Mouse (Mus musculus) embryonic facial prominence, embryonic 15.5 days (tissue): ENCODE results near the gene Prss57. TPM values are rescaled to one million over a fixed set of nuclear protein-coding genes. Genes with fewer than 3 reads are reported as not detected.
A peak's percentile ranks its signal among the peaks of the same experiment; 100 is the strongest.

Source experiments
- ATAC-seq: fragments of 200-750 bp; cut with Nextera tagmentation; 2 replicates; pipeline ENCODE4 v1.8.0; 2017; ENCODE audit warnings: low read depth, moderate TSS enrichment; ENCODE audit not compliant: insufficient number of reproducible peaks, low FRiP score, low TSS enrichment
- H3K27ac ChIP-seq: fragments of 300-500 bp; sonication (generic); replicated peaks from 2 replicates; pipeline ENCODE4 v1.5.1; 2015; ENCODE audit warnings: mild to moderate bottlenecking, inconsistent platforms
- H3K27me3 ChIP-seq: fragments of 300-500 bp; sonication (generic); 2 replicates; pipeline ENCODE4 v1.6.1; 2015; ENCODE audit warnings: inconsistent platforms
- H3K36me3 ChIP-seq: fragments of 300-500 bp; sonication (generic); 2 replicates; pipeline ENCODE4 v1.6.1; 2015; ENCODE audit warnings: mild to moderate bottlenecking, inconsistent platforms
- H3K4me1 ChIP-seq: fragments of 300-500 bp; sonication (generic); 2 replicates; pipeline ENCODE4 v1.6.1; 2015; ENCODE audit warnings: inconsistent platforms
- H3K4me2 ChIP-seq: fragments of 300-500 bp; sonication (generic); replicated peaks from 2 replicates; pipeline ENCODE4 v1.6.1; 2015; ENCODE audit warnings: mild to moderate bottlenecking, inconsistent platforms
- H3K4me3 ChIP-seq: fragments of 300-500 bp; sonication (generic); replicated peaks from 2 replicates; pipeline ENCODE4 v1.5.1; 2015; ENCODE audit warnings: mild to moderate bottlenecking, inconsistent platforms
- H3K9ac ChIP-seq: fragments of 300-500 bp; sonication (generic); 2 replicates; pipeline ENCODE4 v1.6.1; 2015; ENCODE audit warnings: inconsistent platforms
- H3K9me3 ChIP-seq: fragments of 300-500 bp; sonication (generic); replicated peaks from 2 replicates; pipeline ENCODE4 v1.6.1; 2016; ENCODE audit warnings: inconsistent platforms
- WGBS: fragments of 180-500 bp; shearing (Covaris S2); methylation state at CpG from one replicate; pipeline ENCODE4 v1.1.7; 2015; 5-methylcytosine and 5-hydroxymethylcytosine counted together
- polyA plus RNA-seq: library from polyadenylated mRNA; unstranded; fragments of >200 nt; fragmentation: Nextera tagmentation; extraction: Ambion mirVana; gene quantifications from 2 replicates; pipeline ENCODE4 v1.2.1, GENCODE M21; 2015

Prss57 gene
- polyA plus RNA-seq, 1 experiment from 2014 or later = not detected

DNA sequence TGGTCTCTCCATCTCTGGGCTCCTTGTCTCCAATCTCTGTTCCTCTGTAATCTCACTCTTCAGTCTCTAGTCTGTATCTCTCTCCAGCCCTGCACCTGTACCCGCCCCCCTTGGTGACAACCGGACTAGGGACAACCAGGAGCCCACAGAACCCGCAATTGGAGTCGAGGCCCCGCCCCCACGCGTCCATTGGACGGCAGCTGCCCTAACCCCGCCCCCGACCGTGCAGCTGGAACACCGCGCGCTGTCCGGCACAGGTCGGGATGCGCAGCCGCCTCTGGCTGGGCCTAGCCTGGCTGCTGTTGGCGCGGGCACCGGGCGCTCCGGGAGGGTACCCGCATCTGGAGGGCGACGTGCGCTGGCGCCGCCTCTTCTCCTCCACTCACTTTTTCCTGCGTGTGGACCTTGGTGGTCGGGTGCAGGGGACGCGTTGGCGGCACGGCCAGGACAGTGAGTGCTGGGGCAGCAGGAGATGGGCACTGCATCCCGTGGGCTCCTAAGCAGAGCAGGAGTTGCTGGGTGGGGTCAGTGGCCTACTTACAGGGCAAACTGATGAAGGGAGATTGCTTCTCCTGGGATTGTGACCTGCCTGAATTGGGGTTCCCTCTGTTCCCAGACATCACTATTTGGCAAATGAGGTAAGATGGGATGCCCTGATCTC, 35.8 kb downstream of the Prss57 start, which contains the start of gene Fgf22:
Fgf22 (plus strand) TSS at position 221 of the 661 bp plus-strand sequence.
- WGBS = under 1% methylated on average over 36 of the region's 36 CpGs
- Histone ChIP-seq H3K36me3 (peaks cover 38% of the 10 kb centered on the region), H3K9ac (peak within 1 kb of the TSS; percentile 18; the same call in 1 of the 2 replicates), H3K9me3 (no peaks in the 10 kb centered on the region), H3K4me1 (peaks cover 10% of the 10 kb centered on the region), H3K27me3 (no peaks in the 10 kb centered on the region), H3K27ac (no peak within 1 kb of the TSS), H3K4me2 (peak within 1 kb of the TSS; percentile 63), H3K4me3 (peak within 1 kb of the TSS; percentile 31)
- peak; percentile 79 for ATAC-seq

GRCm38 (mm10) chr10:79748496-79748895, 42.3 kb downstream of the Prss57 start:
- Histone ChIP-seq H3K9ac (no peak overlapping the region), H3K4me1 (peaks cover 12% of the 10 kb centered on the region), H3K9me3 (no peaks in the 10 kb centered on the region), H3K4me2 (no peak overlapping the region), H3K27me3 (no peaks in the 10 kb centered on the region), H3K36me3 (peaks cover 12% of the 10 kb centered on the region), H3K4me3 (no peak overlapping the region), H3K27ac (no peak overlapping the region)
- ATAC-seq = no peak
- WGBS = 71% methylated on average over 6 of the region's 6 CpGs

DNA sequence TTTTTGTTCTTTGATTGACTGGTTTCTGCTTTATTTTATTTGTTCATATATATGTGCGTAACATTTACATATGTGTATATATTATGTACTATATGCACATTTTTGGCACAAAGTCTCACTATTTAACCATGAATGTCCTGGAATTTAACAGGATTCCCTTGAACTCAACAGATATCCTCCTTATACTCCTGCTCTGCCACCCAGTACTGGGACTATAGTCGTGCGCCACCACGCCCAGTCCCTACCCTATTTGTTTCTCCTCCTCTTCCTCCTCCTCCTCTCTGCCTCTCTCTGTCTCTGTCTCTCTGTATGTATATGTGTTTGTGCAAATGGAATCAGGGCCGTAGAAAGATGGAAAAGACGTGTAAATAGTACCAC, 44.0 kb downstream of the Prss57 start:
- Histone ChIP-seq H3K36me3 (peaks cover 26% of the 10 kb centered on the region), H3K27me3 (no peaks in the 10 kb centered on the region), H3K4me2 (peak overlapping the region; percentile 62), H3K9me3 (no peaks in the 10 kb centered on the region), H3K4me1 (peaks cover 12% of the 10 kb centered on the region), H3K9ac (no peak overlapping the region), H3K4me3 (peak overlapping the region; percentile 76), H3K27ac (0 out of 2 replicates have a peak overlapping the region, but pooled peaks have one; percentile 34)
- 24% methylated on average over 6 of the region's 6 CpGs for WGBS
- no peak for ATAC-seq

DNA sequence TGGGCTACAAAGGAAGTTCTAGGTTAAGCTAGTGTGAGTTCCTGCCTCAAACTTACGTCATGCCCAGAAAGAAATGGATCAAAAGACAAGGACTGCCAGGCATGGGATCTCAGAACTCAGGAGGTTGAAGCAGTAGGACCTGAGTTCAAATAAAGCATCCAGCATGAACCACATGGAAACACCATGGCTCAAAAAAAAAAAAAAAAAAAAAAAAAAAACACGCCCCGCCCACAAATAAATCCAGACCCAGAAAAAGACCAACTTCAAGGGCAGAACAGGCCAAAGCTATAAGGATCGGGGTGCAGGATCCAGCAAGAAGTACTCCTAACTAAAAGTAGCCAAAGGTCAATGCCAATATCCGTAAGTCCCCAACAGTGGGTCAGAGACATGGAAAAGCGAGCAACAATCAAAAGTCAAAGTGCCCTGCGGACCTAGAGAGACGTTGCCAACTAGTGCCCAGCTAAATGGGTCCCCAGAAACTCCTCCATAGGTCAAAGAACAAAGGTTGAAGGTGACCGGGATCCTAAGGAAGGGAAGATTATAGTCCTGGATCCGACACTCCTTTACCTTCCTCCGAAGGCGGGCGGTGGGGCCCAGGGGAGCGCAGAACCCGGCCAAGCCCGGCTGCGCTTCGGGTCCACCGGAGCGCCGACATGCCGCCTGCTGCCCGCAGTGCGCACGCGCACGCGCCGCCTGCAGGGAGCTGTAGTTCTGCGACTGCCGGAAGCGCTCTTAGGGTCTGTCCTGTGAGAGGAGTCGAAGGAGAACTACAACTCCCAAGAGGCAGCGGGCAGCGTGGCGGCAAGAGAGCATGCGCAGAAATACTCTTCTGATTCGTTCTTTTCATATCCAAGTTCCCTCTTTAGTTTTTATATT, 44.6 kb downstream of the Prss57 start, which contains the start of gene Polrmt:
Polrmt (minus strand) TSS at position 684 of the 876 bp plus-strand sequence.
- peak within 1 kb of the TSS; percentile 76 for H3K4me3 ChIP-seq
- H3K36me3 ChIP-seq = peaks cover 33% of the 10 kb centered on the region
- peak; percentile 95 for ATAC-seq
- H3K4me1 ChIP-seq = peaks cover 12% of the 10 kb centered on the region
- H3K9ac ChIP-seq = peak within 1 kb of the TSS; percentile 51; the same call in 1 of the 2 replicates
- peak within 1 kb of the TSS; percentile 62 for H3K4me2 ChIP-seq
- no peaks in the 10 kb centered on the region for H3K9me3 ChIP-seq
- H3K27me3 ChIP-seq = no peaks in the 10 kb centered on the region
- peak within 1 kb of the TSS; percentile 51; the same call in 1 of the 2 replicates for H3K27ac ChIP-seq
- WGBS = 2% methylated on average over 38 of the region's 38 CpGs

DNA sequence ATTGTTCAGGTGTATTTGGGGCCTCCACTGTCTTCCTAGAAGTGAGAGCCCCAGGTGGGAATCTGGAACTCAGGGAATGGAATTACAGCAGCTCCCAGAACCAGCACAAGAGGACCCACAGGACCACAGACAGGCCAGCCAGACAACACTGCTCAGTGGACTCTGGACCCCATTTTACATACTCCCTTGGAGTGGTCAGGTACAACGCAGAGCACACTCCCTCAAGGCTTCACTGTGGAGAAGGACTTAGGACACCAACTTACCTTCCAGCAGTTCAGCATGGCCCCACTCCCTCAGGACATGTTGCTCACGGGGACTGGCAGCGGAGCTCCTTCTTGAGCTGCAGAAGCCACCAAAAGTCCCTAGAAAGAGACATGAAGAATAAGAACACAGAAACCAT, 45.4 kb downstream of the Prss57 start:
- Histone ChIP-seq H3K9me3 (peaks cover 4% of the 10 kb centered on the region; the same call in 1 of the 2 replicates), H3K27me3 (no peaks in the 10 kb centered on the region), H3K9ac (no peak overlapping the region), H3K27ac (no peak overlapping the region), H3K4me1 (peaks cover 12% of the 10 kb centered on the region), H3K4me2 (peak overlapping the region; percentile 62), H3K36me3 (peaks cover 40% of the 10 kb centered on the region), H3K4me3 (peak overlapping the region; percentile 76)
- WGBS = 85% methylated on average over 3 of the region's 3 CpGs
- ATAC-seq = no peak

DNA sequence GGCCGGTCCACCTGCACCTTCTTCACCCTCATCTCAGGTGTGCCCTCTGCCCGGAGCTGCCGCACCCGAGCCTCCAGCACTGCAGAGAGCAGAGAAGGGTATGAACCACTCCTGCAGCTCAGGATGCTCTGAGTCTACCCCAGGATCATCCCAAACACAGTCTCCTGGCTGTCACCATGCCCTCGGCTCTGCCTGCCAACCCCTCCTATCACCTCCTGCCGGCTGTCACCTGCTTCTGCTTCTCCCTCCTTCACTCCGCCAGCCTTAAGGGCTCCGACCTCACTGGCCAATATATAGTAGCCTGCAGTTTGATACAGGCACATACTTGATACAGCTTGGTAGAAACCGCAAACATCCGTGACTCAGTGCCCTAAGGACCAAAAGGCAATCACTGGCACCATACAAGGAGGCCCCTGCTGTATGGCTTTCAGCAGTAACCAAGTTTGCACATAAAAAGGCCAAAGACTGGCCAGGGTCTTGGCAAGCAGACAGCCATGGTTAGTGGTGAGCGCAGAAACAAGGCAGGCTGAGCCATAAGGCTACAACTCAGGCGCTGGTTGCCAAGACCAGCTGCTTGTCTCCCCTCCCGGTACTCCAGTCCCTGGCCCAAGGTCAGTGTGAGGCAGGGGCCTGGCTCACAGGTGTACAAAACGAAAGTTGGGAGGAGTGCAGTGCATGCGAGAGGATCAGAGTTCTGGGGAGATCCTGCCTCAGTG, 47.0 kb downstream of the Prss57 start:
- H3K9me3 ChIP-seq = peaks cover 20% of the 10 kb centered on the region

DNA sequence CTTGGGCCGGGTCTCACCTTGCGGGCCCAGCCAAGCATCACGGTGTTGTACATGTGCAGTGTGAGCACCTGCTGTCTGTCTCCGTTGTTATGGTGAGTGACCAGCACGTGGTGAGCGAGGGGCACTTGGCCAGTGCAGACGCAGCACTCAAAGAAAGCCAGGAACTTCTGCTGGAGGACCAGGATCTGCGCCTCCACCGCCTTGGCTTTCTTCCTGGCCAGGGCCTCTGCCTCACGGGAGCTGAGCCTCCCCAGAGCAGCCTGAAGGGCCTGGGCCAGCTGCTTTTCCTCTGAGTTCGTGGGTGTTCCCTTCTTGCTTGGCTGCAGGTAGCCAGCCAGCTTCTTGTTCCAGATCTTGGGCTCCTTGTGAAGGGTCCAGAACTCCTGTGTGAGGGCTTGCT, 47.6 kb downstream of the Prss57 start:
- Histone ChIP-seq H3K27me3 (no peaks in the 10 kb centered on the region), H3K36me3 (peaks cover 62% of the 10 kb centered on the region)

More for the DNA sequence above, 47.0 kb downstream of the Prss57 start:
- no peak overlapping the region for H3K27ac ChIP-seq
- H3K36me3 ChIP-seq = peaks cover 56% of the 10 kb centered on the region
- no peak overlapping the region for H3K4me3 ChIP-seq
- H3K4me2 ChIP-seq = no peak overlapping the region
- no peak overlapping the region for H3K9ac ChIP-seq
- peaks cover 12% of the 10 kb centered on the region for H3K4me1 ChIP-seq
- no peaks in the 10 kb centered on the region for H3K27me3 ChIP-seq
- ATAC-seq = no peak
- WGBS = 91% methylated on average over 15 of the region's 15 CpGs

GRCm38 (mm10) chr10:79740863-79741262, 49.9 kb downstream of the Prss57 start:
- Histone ChIP-seq H3K9me3 (peaks cover 42% of the 10 kb centered on the region), H3K36me3 (peaks cover 85% of the 10 kb centered on the region), H3K9ac (no peak overlapping the region), H3K4me1 (peaks cover 5% of the 10 kb centered on the region), H3K4me3 (no peak overlapping the region), H3K4me2 (no peak overlapping the region), H3K27me3 (no peaks in the 10 kb centered on the region), H3K27ac (no peak overlapping the region)
- no peak for ATAC-seq
- WGBS = 71% methylated on average over 11 of the region's 11 CpGs

More for the DNA sequence above, 47.6 kb downstream of the Prss57 start:
- Histone ChIP-seq H3K4me2 (no peak overlapping the region), H3K9me3 (peaks cover 26% of the 10 kb centered on the region), H3K27ac (no peak overlapping the region), H3K9ac (no peak overlapping the region), H3K4me1 (peaks cover 12% of the 10 kb centered on the region), H3K4me3 (no peak overlapping the region)
- no peak for ATAC-seq
- WGBS = 92% methylated on average over 11 of the region's 11 CpGs

DNA sequence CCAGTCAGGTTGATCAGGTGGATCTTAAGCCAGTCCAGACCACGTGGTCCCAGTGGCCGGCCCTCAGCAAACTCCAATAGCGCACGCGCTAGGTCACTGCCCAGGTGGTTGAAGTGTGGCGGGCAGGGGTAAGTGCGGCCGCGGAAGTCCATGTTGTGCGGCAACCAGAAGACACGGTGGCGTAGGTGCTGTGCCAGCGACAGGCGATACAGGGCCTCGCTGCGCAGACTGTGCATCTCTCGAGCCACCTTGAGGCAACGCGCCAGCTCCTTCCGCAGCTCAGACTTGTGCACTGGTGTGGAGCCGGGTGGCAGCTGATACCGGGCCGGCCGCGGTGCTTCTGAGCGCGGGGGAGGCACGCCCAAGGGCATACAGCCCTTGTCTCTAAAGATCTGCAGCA, 51.5 kb downstream of the Prss57 start:
- 96% methylated on average over 28 of the region's 28 CpGs for WGBS
- H3K9me3 ChIP-seq = peaks cover 42% of the 10 kb centered on the region

DNA sequence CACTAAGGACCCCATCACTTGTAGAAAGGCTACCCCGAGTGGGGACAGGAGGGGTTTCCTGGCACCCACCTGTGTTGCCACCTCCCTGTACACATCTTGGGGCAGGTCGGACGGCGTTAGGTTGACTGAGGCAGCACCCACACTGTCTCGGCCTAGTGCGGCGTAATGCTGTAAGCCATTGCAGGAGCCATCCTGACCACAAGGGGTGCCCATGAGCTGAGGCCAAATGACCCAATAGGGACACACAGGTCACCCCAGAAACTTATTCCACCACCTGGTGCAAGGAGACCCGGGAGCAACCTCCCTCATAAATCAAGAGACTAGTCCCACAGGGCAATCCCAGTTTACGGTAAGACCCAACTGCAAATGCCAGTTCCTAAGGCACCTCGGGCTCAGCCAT, 52.5 kb downstream of the Prss57 start:
- Histone ChIP-seq H3K9me3 (peaks cover 42% of the 10 kb centered on the region), H3K4me2 (no peak overlapping the region), H3K9ac (no peak overlapping the region), H3K4me1 (no peaks in the 10 kb centered on the region), H3K36me3 (peaks cover 97% of the 10 kb centered on the region), H3K27me3 (no peaks in the 10 kb centered on the region; the same call in 1 of the 2 replicates), H3K4me3 (no peak overlapping the region), H3K27ac (no peak overlapping the region)
- ATAC-seq = no peak
- WGBS = 87% methylated on average over 10 of the region's 10 CpGs

More for the DNA sequence above, 51.5 kb downstream of the Prss57 start:
- ATAC-seq = no peak
- no peak overlapping the region for H3K4me2 ChIP-seq
- no peak overlapping the region for H3K27ac ChIP-seq
- H3K4me1 ChIP-seq = no peaks in the 10 kb centered on the region
- H3K36me3 ChIP-seq = peaks cover 97% of the 10 kb centered on the region
- H3K9ac ChIP-seq = no peak overlapping the region
- H3K4me3 ChIP-seq = no peak overlapping the region
- H3K27me3 ChIP-seq = no peaks in the 10 kb centered on the region; the same call in 1 of the 2 replicates
